Mouse (Mus musculus) megakaryocyte, embryonic 14.5 days (primary cell): Measurements from ENCODE around the gene Bax.

ENCODE experiments used
- FLI1 ChIP-seq: IDR thresholded peaks from 2 replicates; pipeline ENCODE4 v1.6.1; 2012; ENCODE audit warnings: low read length, inconsistent platforms, mixed read lengths
- GATA1 ChIP-seq: IDR thresholded peaks from 3 replicates; pipeline ENCODE4 v1.6.1; 2012; ENCODE audit warnings: mixed read lengths, low read length, inconsistent platforms, borderline replicate concordance

DNA sequence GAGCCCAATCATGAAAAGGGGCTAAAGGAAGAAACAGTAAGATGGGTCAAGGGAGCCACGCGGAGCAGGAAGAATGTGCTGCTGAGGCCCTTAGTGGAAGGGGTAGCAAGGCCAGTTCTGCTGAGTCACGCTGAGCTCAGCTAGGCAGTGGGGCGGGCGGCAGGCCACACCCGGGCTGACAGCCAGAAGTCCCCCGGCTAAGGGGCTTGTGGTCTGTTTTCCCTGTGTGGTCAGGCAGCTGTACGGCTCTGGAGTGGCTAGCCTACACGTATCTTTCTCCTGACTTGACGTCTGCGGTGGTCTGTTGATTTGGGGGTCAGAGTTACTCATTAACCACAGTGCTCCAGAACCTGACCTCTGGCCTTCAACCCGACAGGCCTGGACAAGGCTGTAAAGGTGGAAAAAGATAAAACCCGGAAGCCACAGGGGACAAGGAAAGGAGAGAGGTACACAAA is 5.8 kb downstream of the Bax start:
- TF ChIP-seq GATA1 (0 out of 3 replicates have a peak, but pooled peaks have one; percentile 12), FLI1 (no peak)
